Mouse (Mus musculus) cerebellum, adult 9-10 months (tissue): ENCODE measurements at regions not wholly inside any gene's neighbourhood (a gene's known extent, or its start where the extent isn't known, plus 50 kb on each side); places are given as distances from the start of the nearest gene placed in this dataset.

Source experiments
- DNase-seq: peaks from one replicate; pipeline ENCODE4 v3.0.0; 2022

GRCm38 (mm10) chr1:76378154-76378553 is 832.1 kb downstream of the Slc4a3 start:
- DNase-seq = no peak

- DNase-seq = no peak
Observed at GRCm38 (mm10) chr1:76392536-76392935, 846.5 kb downstream of the Slc4a3 start.

GRCm38 (mm10) chr1:76394038-76394437 is 848.0 kb downstream of the Slc4a3 start:
- DNase-seq = no peak

- DNase-seq = no peak
Observed at GRCm38 (mm10) chr1:76402854-76403253, 856.8 kb downstream of the Slc4a3 start.

GRCm38 (mm10) chr1:76404003-76404402 is 857.9 kb downstream of the Slc4a3 start:
- DNase-seq = no peak

- DNase-seq = no peak
Observed at GRCm38 (mm10) chr1:76410813-76411212, 864.7 kb downstream of the Slc4a3 start.

GRCm38 (mm10) chr1:76420525-76420924 is 874.5 kb downstream of the Slc4a3 start:
- no peak for DNase-seq

GRCm38 (mm10) chr1:76427439-76427838 is 881.4 kb downstream of the Slc4a3 start:
- no peak for DNase-seq

- DNase-seq = no peak
Observed at GRCm38 (mm10) chr1:76430041-76430610, 884.1 kb downstream of the Slc4a3 start.

- no peak for DNase-seq
Observed at GRCm38 (mm10) chr1:76433481-76433941, 887.4 kb downstream of the Slc4a3 start.

- peak; percentile 4 for DNase-seq
Observed at GRCm38 (mm10) chr1:76450539-76451214, 904.6 kb downstream of the Slc4a3 start.

- no peak for DNase-seq
Observed at GRCm38 (mm10) chr1:76453160-76453710, 907.2 kb downstream of the Slc4a3 start.

GRCm38 (mm10) chr1:76466562-76466961 is 920.5 kb downstream of the Slc4a3 start:
- DNase-seq = no peak

GRCm38 (mm10) chr1:76484193-76484592 is 938.1 kb downstream of the Slc4a3 start:
- peak; percentile 8 for DNase-seq

GRCm38 (mm10) chr1:76487481-76487880 is 941.4 kb downstream of the Slc4a3 start:
- no peak for DNase-seq

- no peak for DNase-seq
Observed at GRCm38 (mm10) chr1:76489681-76490492, 943.8 kb downstream of the Slc4a3 start.

GRCm38 (mm10) chr1:76490719-76491118 is 944.7 kb downstream of the Slc4a3 start:
- DNase-seq = no peak

- DNase-seq = no peak
Observed at GRCm38 (mm10) chr1:76491187-76491586, 945.1 kb downstream of the Slc4a3 start.

- no peak for DNase-seq
Observed at GRCm38 (mm10) chr1:76505150-76505549, 959.1 kb downstream of the Slc4a3 start.

GRCm38 (mm10) chr1:76508821-76509220 is 962.8 kb downstream of the Slc4a3 start:
- DNase-seq = no peak

- DNase-seq = no peak
Observed at GRCm38 (mm10) chr1:76509486-76509885, 963.4 kb downstream of the Slc4a3 start.

GRCm38 (mm10) chr1:76512156-76512555 is 966.1 kb downstream of the Slc4a3 start:
- peak; percentile 8 for DNase-seq

- DNase-seq = no peak
Observed at GRCm38 (mm10) chr1:76513490-76513889, 967.4 kb downstream of the Slc4a3 start.
